Mouse (Mus musculus): ENCODE measurements around the gene Tns1.
A peak's percentile ranks its signal among the peaks of the same experiment; 100 is the strongest.

Tns1 gene

DNA sequence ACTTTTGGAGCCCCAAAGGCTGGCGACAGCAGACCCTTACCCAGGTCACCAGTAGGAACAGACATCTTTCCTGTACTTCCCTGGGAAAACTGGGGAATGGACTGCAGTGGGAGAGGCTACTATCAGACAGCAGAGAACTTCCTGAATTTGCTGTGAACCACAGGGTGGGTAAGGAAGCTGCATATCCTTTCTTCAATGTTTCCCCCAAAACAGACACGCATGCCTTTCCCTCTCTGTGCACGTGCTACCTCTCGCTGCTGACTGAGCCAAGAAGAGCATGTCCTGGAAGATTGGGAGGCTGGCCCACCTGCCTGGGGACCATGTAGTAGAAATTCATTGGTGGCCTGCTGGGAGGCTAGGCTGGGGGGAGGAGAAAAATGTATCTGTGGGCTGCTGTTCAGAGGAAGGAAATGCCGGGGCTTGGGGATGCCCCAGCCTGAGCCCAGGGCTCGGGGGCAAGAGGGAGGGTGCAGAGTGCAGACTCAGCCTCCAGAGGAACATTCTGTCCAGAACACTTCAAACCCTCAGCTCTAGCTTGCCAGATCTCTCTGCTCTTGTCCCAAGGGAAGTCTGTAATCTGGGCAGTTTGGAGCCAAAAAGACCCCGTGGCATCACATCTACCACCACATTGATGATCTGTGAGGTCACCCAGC is 116.7 kb downstream of the Tns1 start:
- peak; percentile 99 for DNase-seq

DNA sequence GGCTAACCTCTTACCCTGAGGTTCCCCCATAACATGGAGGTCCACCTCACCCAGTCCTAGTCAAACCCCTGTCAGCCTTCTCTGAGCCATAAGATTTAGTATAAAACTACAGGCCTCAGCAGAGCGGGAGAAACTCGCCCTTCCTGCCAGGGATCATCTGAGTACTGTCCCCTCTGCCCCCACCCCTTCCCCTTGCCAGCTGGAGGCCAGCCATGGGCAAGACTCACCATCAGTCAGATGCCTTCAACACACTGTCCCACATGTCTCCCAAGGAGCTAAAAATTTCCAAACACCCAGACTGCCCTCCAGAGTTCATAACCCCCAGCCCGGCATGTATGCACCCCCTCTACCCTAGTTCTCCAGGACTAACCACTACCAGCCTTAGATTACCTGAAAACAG is 119.2 kb downstream of the Tns1 start:
- peak; percentile 99 for DNase-seq

DNA sequence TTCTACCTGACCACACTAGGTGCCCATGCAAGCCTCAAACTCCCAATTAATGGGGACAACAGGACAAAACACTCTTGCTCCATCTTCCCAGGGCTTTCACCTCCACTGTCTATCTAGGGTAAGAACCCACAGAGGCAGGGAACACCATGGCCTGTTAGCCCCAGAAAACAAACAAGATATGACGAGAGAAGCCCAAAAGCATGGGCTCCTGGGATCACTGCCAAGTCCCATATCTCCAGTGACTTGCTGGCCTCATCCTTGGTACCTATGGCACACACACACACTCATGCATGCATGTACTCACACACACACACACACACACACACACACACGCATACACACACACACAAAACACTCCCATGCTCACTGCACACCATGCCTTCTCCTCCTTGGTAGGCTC is 120.5 kb downstream of the Tns1 start:
- DNase-seq = no peak

DNA sequence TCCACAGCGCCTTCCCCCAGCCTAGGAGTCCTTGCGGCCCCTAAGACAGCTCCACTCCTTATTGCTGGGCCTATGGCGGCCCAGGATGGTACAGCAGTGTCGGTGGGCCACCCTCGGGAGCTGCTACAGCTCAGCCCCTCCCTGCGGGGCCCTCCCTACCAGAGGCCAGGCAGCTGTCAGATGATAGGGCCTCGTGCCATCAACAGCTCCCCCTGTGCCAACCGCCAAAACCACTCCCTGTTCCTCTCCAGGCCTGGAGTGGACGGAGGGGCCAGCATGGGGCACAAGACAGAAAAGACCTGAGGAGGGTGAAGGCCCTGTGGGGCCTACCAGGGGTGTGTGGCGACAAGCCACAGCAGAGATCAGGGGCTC is 122.8 kb downstream of the Tns1 start:
- peak; percentile 99 for DNase-seq

DNA sequence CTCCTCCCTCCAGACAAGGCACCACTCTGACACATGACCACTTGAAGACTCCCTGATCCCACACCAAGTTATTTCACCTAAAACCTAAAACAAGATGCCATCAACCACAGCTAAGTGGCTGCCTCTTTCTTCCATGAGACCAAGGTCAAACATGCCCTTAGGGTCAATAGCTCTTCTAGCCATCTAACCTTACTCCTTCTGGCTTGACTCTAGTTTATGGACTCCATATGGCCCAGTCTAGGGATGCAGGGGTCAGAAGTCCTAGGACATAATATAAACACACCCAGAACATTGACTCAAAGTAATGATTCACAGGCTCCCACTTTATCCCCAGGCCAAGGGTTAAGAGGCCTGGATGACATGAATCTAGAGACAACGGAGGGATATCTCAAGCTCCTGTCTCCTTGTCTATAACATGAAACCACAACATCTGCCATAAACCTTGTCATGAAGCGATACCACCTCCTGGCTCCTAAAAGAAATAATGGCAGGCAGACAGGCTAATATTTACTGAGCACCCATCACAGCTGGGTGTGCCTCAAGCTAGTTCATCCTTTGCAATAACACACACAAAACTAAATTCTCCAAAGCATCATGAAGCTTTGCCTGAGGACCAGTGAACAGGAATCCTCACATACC is 123.3 kb downstream of the Tns1 start:
- DNase-seq = peak; percentile 90

DNA sequence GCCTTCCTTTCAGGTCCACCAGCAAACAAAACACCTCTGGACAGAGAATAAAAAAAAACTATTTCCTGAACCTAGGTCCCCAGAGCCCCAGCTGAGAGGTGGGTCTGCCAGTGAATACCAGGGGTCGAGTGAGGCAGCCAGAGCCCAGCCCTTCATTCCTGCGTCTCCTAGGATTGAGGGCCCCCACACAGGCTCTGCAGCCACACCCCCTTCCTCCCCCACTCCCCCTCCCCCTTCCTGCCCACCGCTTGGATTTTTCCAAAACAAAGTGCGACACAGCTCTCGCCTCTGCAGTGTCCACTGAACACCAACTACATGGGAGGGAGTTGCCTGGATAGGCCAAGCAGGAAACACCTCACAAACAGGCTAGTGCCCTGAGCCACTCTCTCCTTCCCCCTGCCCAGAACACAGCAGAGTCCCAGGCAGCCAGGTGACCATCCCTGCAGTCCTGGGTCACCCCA is 124.0 kb downstream of the Tns1 start:
- DNase-seq = peak; percentile 99

DNA sequence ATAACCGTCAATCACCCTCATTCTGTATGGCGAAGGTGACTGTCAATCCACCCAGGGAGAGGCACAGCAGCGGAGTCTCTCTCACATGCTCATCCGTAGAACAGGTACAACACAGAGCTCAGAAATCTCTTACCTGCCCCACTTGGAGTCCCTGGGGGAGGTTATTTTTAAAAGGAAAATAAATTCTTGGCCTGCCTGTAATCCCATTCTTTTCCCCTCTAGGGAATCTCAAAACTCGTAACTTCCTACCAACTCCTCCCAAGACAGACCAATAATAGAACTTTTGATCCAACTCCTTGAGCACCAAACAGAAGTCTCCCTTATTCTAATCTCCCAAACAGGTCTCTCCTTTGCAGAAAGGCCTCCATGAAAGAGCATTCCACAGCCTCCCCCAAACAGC is 124.7 kb downstream of the Tns1 start:
- DNase-seq = no peak

DNA sequence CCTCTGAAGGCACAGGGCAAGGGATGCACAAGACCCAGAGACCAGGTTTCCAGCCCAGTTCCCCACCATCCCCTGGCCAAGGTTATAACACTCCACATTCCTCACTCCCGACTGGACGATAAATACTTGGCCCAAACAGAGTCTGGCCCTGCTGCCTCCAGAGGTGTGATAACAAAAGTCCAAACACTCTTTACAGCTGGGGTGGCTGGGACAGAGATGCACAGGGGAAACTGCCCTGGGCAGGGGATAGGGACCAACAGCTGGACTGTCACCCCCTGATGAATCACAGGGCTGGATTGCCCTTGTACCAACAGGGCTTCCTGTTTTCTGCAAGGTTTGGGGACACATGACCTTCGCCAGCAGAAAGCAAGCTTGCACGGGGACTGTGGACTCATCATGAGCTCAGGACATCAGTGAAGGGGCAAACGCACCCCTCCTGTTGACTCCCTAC is 125.3 kb downstream of the Tns1 start:
- DNase-seq = peak; percentile 98

DNA sequence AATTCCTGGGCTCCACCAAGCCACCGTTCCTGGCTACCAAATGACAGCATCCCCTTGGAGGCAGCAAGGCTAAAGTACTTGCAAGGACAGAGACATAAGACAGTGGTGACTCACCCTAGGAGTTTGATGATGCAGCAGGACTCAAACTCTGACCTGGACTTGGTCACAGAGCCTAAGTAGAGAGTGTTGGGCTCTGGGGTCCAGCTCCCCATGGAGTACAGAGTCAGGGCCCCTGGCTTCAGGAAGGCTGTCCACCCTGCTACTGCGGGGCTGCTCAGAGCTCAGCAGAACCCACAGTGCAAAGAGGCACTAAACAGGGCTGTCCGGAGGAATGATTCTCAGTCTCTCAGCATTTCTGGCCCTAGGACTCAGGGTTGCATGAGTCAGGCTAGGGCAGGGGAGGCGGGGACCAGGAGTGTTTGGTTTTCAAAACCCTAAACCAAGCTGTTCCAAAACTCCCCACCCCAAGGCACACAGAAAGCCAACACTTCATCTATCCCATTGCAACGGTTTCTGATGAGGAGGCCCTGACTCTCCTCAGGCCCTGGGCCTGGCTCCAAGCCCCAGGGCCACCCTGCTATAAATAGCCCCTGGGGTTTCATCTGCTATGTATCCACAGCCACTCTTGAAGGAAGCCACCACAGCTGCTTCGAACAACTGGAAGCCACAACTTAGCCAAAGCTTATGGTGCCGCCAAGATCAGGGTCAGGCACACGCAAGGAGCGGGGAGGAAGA is 126.0 kb downstream of the Tns1 start:
- peak; percentile 99 for DNase-seq

DNA sequence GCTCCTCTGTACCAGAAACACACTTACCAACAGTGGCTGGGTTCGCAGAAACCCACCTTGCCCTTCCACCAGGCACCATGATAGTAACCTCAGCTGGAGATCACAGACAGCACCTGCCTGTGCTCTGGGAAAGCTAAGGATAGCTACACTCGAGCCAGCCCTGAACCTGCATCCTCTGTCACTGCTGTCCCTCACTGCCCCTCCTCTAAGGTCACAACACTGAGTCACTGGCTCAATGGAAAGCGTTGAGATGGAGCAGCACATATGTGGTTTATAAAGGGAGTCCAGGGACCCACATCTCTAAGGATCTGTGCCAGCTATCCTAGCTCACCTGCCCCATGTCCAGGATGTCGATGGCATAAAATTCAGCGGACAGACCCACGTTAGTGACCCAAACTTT is 126.9 kb downstream of the Tns1 start:
- peak; percentile 91 for DNase-seq

DNA sequence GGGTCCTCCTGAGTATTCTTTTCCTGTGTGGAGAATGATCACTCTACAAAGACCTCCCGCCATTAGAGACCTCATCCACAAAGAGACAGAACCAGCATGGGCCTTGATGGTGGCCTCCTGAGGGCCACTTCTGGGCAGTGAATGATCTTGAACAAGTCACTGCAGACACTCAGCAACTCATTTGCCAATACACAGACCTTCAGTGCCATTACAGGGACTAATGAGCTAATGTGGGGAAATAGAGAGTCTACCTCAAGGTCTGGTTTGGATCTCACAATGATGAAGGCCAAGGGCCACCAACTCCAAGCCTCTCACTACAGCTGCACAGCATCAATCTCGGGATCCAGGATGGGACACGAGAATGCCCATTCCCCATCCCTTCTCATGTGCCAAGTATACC is 127.6 kb downstream of the Tns1 start:
- DNase-seq = no peak

DNA sequence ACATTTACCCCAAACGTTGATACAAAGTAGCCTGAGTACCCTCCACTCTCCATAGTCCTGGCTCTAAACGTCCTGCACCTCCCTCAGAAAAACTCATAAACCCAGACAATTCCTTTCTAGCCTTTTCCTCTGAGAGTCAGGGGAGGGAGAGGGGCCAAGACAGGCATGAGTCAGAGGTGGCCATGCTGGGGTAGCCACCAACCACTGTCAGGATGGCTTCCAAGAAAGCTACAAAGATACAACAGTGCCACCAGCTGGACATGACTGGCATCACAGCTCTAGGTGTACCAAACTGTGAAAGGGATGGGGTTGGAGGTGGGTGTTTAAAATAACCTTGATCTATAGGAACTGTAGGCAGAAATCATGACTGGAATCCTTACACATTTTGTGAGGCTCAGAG is 128.0 kb downstream of the Tns1 start:
- peak; percentile 98 for DNase-seq

DNA sequence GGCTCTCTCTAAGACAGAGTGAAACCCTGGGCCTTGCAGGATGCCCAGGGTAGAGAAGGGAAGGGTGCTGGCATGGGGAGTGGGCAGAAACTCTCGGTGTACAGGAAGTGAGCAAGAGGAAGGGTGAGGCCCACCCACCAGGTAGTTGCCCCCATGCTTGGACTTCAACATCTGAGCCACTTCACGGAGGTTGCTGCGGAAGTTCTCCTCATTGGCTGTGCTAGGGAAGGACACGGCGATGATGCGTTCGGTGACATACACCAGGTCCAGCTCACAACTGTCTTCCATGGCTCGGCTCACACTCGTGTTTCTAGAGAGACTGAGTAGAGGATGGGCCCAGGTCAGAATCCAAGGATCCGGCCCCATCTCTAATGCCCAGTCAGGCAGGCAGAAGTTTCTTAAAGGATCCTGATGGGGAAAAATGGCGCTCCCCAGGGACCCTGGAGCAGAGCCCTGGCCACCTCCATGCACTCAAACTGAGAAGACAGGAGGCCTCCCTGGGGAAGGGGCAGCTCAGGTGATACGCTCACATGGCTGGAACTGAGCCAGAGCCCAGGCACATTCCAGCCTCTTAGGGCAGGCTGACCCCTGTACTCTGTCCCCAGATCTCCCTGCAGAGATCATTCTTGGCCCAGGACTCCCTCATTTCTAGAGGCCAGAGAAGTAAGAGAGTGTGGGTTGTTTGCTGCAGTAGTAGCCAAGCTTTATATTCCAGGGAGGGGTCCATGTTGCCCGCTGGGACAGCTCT is 129.0 kb downstream of the Tns1 start:
- peak; percentile 94 for DNase-seq

DNA sequence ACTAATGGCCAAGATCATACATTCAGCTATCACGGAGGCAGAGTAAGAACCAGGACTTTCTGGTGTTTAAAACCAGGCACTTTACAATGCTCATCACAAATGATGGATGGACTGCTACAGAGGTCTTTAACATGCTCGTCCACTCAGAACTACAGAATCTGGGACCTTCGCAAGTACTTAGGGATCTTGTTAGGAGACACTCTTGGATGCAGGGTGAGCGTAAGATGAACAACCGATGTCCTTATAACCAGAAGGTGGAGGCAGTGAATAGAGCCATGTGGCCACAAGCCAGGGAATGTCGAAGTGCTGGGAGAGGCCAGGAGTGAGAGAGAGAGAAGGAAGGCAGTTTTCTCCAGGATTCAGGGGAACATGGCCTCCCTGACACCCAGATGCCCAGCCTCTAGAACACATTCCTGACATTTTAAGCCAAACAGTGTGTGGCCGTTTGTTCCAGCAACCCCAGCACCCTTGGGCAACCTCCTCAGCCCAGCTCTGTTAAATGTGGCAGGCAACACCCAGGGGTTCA is 130.3 kb downstream of the Tns1 start:
- DNase-seq = peak; percentile 96

DNA sequence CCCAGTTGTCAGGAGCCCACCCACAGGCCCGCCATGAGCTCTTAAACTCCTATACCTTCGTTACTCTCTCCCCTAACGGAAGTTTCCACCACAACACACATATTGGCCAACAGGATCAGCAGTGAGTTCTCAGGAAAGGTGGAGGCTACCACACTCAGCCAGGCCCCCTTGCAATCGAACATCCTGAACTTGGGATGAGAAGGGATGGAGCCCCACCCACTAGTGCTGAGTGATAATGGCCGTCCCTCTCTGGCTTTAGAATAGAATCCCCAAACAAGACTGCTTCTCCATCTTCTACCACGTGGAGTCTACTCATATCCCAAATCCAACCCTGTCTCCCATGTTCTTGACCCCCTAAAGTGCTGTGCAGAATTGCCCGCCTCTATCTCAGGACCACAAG is 131.0 kb downstream of the Tns1 start:
- peak; percentile 92 for DNase-seq

DNA sequence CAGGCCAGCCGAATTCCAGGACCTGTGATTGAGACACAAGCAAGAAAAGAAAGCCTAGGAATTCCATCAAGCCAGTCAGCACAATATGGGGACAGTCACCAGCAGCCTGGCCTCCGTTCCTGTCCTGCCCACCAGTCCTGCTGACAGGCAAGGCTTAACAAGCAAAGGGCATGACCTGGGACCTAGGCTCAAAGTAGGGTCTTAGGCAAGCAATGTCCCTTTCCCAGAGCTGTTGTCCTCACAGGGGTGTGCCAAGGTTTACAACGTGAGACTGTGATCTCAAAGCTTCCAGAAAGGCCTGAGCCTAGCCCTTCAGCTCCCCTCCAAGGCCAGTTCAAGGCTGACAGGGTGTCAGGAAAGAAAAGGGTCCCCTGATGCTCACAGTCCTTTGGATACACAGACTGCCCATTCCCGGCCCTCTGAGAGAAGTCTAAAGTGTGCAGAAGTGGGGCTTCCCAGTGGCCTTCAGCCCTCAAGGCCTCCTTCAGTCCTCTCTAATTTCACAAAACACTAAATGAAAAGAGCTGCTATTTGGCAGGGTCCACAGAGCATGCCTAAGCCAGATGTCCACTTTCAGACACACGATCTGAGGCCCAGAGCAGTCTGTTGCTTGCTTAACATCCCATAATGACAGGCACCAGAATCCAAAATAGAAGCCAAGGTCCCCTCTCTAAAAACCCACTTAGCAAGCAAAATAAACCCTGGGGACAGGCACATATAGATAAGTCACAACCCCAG is 131.9 kb downstream of the Tns1 start:
- peak; percentile 89 for DNase-seq

DNA sequence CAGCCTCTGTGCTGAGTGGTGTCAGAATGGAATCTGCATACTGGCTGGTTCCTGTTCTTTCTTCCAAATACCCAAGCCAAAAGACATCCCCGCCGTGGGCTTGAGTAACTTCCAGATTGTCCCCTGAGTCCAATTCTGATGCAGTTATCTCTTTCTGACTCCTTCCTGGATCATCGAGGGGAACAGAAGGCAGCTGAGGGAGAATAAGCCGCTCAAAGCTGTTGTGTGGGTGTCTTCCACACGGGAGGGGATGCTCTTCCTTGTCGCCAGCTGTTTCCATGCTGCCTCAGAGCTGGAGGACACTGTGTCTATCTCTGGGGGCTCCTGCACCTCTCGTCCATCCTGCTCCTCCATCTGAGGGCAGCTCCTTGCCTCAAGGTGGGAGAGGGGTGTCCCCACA is 133.0 kb downstream of the Tns1 start:
- no peak for DNase-seq

DNA sequence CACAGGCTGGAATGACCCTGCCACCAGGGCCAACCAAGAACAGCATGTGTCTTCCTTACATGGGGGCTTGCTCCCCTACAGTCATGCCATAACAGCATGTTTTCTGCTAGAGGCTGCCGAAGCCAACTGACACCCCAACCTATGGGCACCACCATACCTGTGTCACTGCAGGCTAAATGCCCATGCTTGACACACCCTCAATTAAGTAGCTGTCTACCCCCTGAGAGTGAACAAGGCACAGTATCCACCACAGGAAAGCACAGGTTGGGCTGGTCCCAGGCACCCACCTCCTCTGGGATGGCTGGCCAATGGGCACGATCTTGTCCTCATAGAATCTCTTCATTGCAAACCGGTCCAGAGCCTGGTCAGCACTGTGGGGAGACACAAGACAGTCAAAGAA is 134.2 kb downstream of the Tns1 start:
- DNase-seq = peak; percentile 92

DNA sequence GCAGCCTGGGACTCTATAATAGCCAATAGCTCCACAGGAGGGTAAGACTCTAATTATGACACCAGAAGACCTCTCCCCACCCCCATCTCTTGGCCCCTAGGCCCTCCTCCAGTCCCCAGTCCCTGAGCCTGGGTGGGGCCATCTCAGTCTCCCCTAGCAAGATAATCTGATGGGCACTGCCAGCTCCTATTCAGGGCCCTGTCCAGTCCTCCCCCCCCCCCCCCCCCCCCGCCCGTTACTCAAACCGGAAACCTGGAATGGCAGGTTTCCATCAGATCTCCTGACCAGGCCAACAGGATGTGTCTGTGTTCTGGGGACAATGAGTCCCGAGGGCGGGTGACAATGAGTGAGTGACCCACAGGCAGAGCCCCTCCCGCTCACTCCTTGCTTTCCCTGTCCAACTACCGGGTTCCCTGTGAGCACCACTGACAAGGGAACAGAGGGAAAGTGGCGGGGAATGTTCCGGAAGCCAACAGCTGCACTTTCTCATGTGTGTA is 136.5 kb downstream of the Tns1 start:
- peak; percentile 99 for DNase-seq

DNA sequence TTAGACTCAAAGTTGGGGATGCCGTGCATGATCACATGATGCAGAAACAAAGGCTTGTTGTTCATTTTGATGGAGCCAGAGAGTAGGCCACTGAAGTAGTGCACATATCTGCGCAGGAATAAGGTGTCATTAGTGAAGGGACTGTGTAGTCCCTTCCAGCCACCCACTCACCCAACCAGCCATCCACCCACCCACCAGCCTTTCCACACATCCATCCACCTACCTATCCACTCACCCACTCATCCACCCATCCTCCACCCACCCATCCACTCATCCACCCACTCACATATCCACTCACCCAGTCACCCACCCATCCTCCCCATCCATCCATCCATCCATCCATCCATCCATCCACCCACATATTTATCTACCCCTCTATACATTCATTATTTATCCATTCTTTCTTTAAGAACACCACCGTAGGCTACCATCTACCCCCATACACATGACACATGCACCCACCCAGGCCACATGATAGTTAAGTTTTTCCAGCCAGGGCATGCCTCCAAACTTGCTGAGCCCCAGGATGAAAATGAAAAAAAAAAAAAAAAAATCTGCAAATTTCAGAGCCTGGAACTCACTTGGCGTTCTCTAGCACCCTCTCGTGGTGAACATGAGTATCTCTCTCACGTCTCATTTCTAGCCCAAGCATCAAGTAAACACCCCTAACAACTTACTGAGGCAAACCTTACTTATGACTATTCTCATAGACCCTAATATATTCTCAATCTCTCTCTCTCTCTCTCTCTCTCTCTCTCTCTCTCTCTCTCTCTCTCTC is 137.8 kb downstream of the Tns1 start:
- peak; percentile 93 for DNase-seq

DNA sequence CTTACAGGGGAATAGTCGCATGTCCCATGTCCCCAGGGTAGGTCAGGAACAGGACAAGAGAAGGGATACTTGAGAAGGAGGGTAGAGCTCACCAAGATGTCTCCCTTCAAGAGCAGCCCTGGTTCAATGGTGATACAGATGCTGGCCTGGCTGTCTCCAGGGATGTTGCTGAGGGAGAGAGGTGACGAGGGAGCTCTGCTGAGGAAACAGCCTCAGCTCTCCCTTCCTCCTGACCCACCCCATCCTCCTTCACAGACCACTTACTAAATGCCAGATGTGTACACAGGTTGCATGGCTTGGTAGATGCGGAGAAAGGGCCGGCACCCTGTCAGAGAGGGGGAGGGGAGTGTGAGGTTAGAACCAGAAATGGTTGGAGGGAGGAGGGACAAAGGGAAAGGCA is 138.6 kb downstream of the Tns1 start:
- peak; percentile 90 for DNase-seq

All from heart, adult 11 months (tissue).